Mouse (Mus musculus) C2C12 (cell line): ENCODE data around the gene Kyat1.

ENCODE experiments used
- CEBPB ChIP-seq: IDR thresholded peaks from one replicate; pipeline ENCODE4 v1.6.1; 2011; ENCODE audit warnings: low read depth, mild to moderate bottlenecking, control low read depth, moderate library complexity
- CTCF ChIP-seq: IDR thresholded peaks from one replicate; pipeline ENCODE4 v1.5.1; 2011; ENCODE audit not compliant: control insufficient read depth, insufficient read depth, insufficient read length
- FOSL1 ChIP-seq: IDR thresholded peaks from one replicate; pipeline ENCODE4 v1.8.0; 2011; ENCODE audit warnings: mild to moderate bottlenecking, low read length; ENCODE audit not compliant: poor library complexity, insufficient read depth, severe bottlenecking
- MYOD1 ChIP-seq: IDR thresholded peaks from one replicate; pipeline ENCODE4 v1.6.1; 2011; ENCODE audit warnings: low read depth; ENCODE audit not compliant: control insufficient read depth, insufficient read length
- MYOG ChIP-seq: IDR thresholded peaks from one replicate; pipeline ENCODE4 v1.6.1; 2011; ENCODE audit not compliant: control insufficient read depth, insufficient read length; ENCODE audit errors: extremely low read depth
- USF1 ChIP-seq: IDR thresholded peaks from one replicate; pipeline ENCODE4 v1.6.1; 2011; ENCODE audit warnings: low read depth, mild to moderate bottlenecking, control low read depth, moderate library complexity

- TF ChIP-seq CTCF (no peak), MYOG (no peak), USF1 (no peak), MYOD1 (no peak), CEBPB (no peak), FOSL1 (no peak)
These were observed 43.5 kb upstream of the Kyat1 start for GRCm38 (mm10) chr2:30249182-30249581.
